Mouse (Mus musculus) C2C12 (cell line): ENCODE data around the gene Psip1.

Experiments
- CTCF ChIP-seq: IDR thresholded peaks from one replicate; pipeline ENCODE4 v1.5.1; 2011; ENCODE audit not compliant: control insufficient read depth, insufficient read depth, insufficient read length
- MAX ChIP-seq: IDR thresholded peaks from one replicate; pipeline ENCODE4 v1.6.1; 2011; ENCODE audit warnings: mild to moderate bottlenecking, control low read depth
- MYOG ChIP-seq: IDR thresholded peaks from one replicate; pipeline ENCODE4 v1.6.1; 2011; ENCODE audit not compliant: control insufficient read depth, insufficient read length; ENCODE audit errors: extremely low read depth

GRCm38 (mm10) chr4:83520308-83520707 lies 34.0 kb upstream of the Psip1 start:
- no peak for TF ChIP-seq MYOG
- TF ChIP-seq CTCF, result no peak
- no peak for TF ChIP-seq MAX
